Mouse (Mus musculus) c-Kit-positive CD71-positive TER-119-positive erythroid progenitor cells, embryonic 14.5 days (primary cell): ENCODE data around the gene Dcaf12l2.

Source experiments
- DNase-seq: peaks from one replicate; pipeline ENCODE4 v3.0.0-alpha.2; 2013; ENCODE audit warnings: low spot score

The Dcaf12l2 gene

DNA sequence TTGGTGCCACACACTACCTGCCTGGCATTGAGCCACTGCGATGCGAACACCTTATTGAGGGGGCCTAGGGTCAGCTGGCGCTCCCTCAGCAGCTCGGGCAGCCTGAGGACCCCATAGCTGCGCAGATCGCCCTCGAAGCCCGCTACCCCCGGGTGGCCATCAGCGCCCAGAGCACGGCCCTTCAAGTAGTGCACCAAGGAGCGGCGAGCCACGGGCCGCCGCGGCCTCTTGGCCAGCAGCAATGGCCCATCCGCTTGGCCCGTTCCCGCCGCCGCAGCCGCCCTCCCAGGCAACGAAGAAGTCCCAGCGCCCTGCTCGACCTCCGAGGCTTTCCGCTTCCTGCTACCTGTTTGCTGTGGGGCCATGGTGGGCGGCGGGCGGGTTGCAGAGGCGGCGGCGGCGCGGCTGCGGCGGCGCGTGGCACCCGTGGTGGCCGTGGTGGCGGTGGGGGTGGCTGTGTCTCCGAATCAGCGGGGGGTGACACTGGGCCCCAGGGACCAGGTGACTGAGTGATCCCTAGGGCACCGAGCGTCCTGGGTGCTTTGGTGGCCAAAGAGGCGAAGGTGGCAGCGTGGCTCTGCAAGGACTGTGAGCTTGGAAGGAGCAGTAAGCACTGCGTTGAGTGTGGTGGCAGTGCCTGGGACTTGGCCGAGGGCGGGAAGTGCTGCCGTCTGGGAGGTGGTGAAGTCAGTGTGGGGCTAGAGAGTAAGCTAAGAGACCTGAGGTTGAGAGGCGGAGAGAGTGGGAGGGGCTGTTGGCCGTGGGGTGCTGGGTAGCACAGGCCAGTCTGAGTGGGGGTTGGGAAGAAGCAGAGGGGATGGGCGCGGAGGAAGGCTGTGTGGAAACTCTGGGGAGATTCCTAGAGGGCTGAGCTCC is at the start of gene Dcaf12l2:
TSS of gene Dcaf12l2 (minus strand) at position 697 of the 876 bp plus-strand sequence.
- DNase-seq, result no peak

DNA sequence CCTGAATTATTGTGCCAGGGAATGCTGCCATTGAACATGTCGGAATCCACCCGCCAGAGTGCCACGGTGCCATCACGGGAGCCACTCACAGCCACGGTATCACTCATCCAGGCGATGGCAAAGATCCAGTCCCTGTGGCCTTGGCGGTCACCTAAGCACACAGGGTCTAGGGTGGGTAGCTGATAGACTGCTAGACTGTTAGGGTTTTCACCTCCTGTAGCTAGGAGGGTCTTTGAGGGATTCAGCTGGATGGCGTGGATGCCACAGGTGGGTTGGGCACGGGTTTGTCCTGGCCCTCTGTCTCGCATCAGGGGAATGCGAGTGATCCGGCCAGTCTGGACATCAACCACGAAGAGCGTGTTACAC is 879 bp downstream of the Dcaf12l2 start:
- DNase-seq, result no peak
